Mouse (Mus musculus) stomach, postnatal 0 days (tissue): ENCODE measurements around the gene Ucp2. TPM values are rescaled to one million over a fixed set of nuclear protein-coding genes. Genes with fewer than 3 reads are reported as not detected.

ENCODE experiments used
- ATAC-seq: fragments of 200-750 bp; cut with Nextera tagmentation; 2 replicates; pipeline ENCODE4 v1.8.0; 2017; ENCODE audit not compliant: low FRiP score, low TSS enrichment
- DNase-seq: peaks from one replicate; pipeline ENCODE4 v3.0.0-alpha.2; 2016; ENCODE audit warnings: low spot score
- H3K27ac ChIP-seq: fragments of 300-500 bp; sonication (generic); replicated peaks from 2 replicates; pipeline ENCODE4 v1.5.1; 2014; ENCODE audit warnings: mild to moderate bottlenecking, control low read depth
- H3K27me3 ChIP-seq: fragments of 300-500 bp; sonication (generic); 2 replicates; pipeline ENCODE4 v1.6.1; 2014; ENCODE audit warnings: low read length; ENCODE audit not compliant: control insufficient read depth, insufficient read depth
- H3K36me3 ChIP-seq: fragments of 300-500 bp; sonication (generic); 2 replicates; pipeline ENCODE4 v1.6.1; 2014; ENCODE audit warnings: low read length, mixed read lengths; ENCODE audit not compliant: control insufficient read depth, insufficient read depth
- H3K4me1 ChIP-seq: fragments of 300-500 bp; sonication (generic); replicated peaks from 2 replicates; pipeline ENCODE4 v1.6.1; 2014; ENCODE audit warnings: antibody characterized with exemption; ENCODE audit not compliant: control insufficient read depth, insufficient read depth
- H3K4me2 ChIP-seq: fragments of 300-500 bp; sonication (generic); replicated peaks from 2 replicates; pipeline ENCODE4 v1.6.1; 2014; ENCODE audit warnings: low read depth, mild to moderate bottlenecking, control low read depth, moderate library complexity
- H3K4me3 ChIP-seq: fragments of 300-500 bp; sonication (generic); 2 replicates; pipeline ENCODE4 v1.5.1; 2014; ENCODE audit warnings: low read depth, low read length, control low read depth
- H3K9ac ChIP-seq: fragments of 300-500 bp; sonication (generic); 2 replicates; pipeline ENCODE4 v1.6.1; 2014; ENCODE audit warnings: mild to moderate bottlenecking, low read length, control low read depth, mixed read lengths
- H3K9me3 ChIP-seq: fragments of 300-500 bp; sonication (generic); 2 replicates; pipeline ENCODE4 v1.6.1; 2016; ENCODE audit warnings: low read length; ENCODE audit not compliant: control insufficient read depth
- CTCF ChIP-seq: IDR thresholded peaks from 2 replicates; pipeline ENCODE4 v1.5.1; 2016; ENCODE audit warnings: antibody characterized with exemption, low read depth, mild to moderate bottlenecking, moderate library complexity
- EP300 ChIP-seq: optimal IDR thresholded peaks from 2 replicates; pipeline ENCODE3; 2016; ENCODE audit warnings: antibody characterized with exemption
- WGBS: fragments of 180-500 bp; shearing (Covaris S2); extraction: QIAGEN DNeasy Blood & Tissue Kit; methylation state at CpG from one replicate; pipeline ENCODE4 v1.1.7; 2014; 5-methylcytosine and 5-hydroxymethylcytosine counted together
- polyA plus RNA-seq: library from polyadenylated mRNA; unstranded; fragments of >200 nt; fragmentation: Nextera tagmentation; extraction: Ambion mirVana; gene quantifications from 2 replicates; pipeline ENCODE4 v1.2.1, GENCODE M21; 2015

The Ucp2 gene
- polyA plus RNA-seq, 1 experiment from 2014 or later = 618 TPM

DNA sequence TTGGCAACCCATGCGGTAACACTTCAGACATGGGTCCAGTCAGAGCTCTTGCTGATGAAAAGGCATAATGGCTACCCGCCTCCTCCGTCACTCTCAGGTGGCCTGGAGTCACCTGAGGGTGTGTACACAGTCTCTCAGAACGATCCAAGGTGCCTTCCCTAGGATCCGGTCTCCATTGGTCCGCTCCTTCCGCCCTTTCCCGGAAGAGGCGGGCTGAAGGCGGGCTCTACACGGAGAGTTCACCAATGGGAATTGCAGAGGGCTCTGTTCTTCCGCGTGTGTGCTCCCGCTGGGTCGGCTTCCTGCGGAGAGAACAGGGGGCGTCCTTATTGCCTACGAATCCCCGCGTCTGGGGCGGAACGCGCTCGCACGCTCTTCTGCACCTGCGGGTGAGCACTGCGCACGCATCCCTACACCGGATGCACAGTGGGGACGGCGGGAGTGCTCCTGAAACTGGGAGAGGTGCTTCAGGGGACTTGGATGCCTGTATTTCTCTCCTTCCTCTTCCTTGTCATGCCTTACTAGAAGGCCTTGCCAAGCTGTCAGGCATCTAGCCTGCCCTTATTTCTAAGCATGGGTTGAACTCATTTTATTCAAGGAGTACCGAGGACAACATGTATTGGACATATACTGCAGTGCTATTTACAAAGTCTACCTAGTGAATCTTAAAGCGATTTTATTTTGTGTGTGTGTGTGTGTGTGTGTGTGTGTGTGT, 43.8 kb downstream of the Ucp2 start, which contains the start of gene Coa4:
Gene Coa4, plus strand, starts transcription at position 268 of the 715 bp plus-strand sequence.
- ATAC-seq (peak; percentile 99), DNase-seq (peak; percentile 97)
- TF ChIP-seq EP300 (no peak), CTCF (peak; percentile 41)
- Histone ChIP-seq H3K9me3 (no peaks in the 10 kb centered on the region), H3K4me1 (peaks cover 3% of the 10 kb centered on the region; the same call in 1 of the 2 replicates), H3K27ac (peak within 1 kb of the TSS; percentile 91), H3K4me2 (peak within 1 kb of the TSS; percentile 65), H3K4me3 (peak within 1 kb of the TSS; percentile 70), H3K9ac (peak within 1 kb of the TSS; percentile 80), H3K27me3 (no peaks in the 10 kb centered on the region), H3K36me3 (peaks cover 7% of the 10 kb centered on the region)
- WGBS = under 1% methylated on average over 33 of the region's 33 CpGs

DNA sequence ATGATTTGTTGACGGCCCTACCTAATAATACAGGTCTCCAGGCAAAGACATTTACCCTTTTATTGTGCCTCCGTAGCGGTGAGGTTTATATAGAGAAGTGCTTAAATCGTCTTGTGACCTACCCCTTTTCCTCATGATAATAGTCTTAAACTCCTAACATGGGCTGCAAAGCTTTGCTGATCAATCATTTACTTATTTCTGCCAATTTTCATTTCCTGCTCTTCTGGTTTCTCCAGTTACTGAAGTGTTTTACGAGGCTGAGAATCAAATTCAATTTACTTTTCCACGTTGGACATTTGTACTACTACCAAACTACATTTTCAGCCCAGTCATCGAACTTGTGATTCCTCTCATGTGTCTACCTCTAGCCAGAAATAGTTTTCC, 44.4 kb downstream of the Ucp2 start:
- DNase-seq (no peak), ATAC-seq (peak; percentile 17; the same call in 1 of the 2 replicates)
- Histone ChIP-seq H3K9me3 (no peaks in the 10 kb centered on the region), H3K27me3 (no peaks in the 10 kb centered on the region), H3K4me3 (peak overlapping the region; percentile 70), H3K4me2 (peak overlapping the region; percentile 65), H3K4me1 (peaks cover 3% of the 10 kb centered on the region; the same call in 1 of the 2 replicates), H3K27ac (peak overlapping the region; percentile 91), H3K36me3 (peaks cover 7% of the 10 kb centered on the region), H3K9ac (peak overlapping the region; percentile 80)
- 20% methylated on average over 7 of the region's 7 CpGs for WGBS
- TF ChIP-seq EP300 = no peak
- TF ChIP-seq CTCF = no peak

DNA sequence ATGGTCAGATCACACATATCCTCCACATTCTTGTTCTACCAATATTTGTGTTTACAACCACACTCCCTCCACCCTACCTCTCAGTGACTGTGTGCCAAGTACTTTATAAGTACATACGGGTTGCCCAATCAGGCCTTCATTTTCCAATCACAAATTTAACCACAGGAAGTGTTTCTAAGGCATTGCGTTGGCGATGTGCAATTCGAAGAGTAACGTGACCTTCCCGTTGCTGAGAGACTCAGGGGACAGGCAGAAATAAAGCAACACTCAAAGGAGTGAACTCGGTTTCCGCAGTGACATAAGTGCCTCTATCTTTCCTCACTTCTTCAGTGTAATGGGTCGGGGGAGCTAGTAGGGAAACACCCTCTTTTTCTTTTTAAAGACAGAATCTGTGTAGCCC, 46.4 kb downstream of the Ucp2 start:
- Histone ChIP-seq H3K36me3 (peaks cover 7% of the 10 kb centered on the region), H3K27ac (no peak overlapping the region), H3K4me3 (no peak overlapping the region), H3K4me2 (no peak overlapping the region), H3K4me1 (peaks cover 3% of the 10 kb centered on the region; the same call in 1 of the 2 replicates), H3K27me3 (no peaks in the 10 kb centered on the region), H3K9ac (no peak overlapping the region), H3K9me3 (no peaks in the 10 kb centered on the region)
- ATAC-seq (no peak), DNase-seq (no peak)
- no peak for TF ChIP-seq EP300
- no peak for TF ChIP-seq CTCF
- 93% methylated on average over 9 of the region's 9 CpGs for WGBS

DNA sequence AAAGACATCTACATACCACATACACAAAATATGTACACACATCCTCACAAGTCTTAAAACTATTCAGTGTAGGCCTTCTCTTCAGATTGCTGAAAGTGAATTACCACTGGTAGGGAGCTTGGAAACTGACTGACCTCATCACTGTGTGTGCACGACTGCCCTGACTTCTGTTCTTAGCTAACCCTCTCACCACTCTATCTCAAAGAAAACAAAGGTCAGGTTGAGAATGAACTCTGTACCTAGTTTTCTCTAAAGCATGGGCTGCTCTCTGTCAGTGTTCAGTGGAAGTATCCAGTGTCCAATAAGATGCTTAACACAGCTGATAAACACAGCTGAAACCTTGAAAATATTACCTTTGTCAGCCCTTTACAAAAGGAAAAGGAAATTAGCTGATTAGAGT, 51.3 kb downstream of the Ucp2 start:
- WGBS = 69% methylated on average over 1 of the region's 1 CpGs
- ATAC-seq = peak; percentile 76

DNA sequence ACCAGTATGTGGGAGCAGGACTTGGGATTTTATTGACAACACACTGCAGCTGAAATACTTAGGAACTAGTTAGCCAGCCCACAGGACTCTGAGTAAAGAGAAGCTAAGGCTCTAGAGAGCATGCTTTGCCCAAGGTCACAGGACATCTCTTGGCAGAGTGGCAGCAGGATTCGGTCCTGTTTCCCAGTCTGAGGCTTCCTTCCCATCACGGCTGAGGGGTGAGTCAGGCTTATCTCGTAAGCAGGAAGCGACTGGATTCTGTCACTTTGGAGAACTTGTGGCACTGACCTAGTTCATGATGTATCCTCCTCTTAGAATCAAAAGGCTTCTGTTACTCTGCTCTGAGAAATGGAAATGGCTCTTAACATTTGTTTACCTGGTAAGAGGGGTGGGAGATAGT, 54.5 kb downstream of the Ucp2 start:
- no peak overlapping the region for H3K4me2 ChIP-seq
- H3K4me1 ChIP-seq = no peaks in the 10 kb centered on the region
- H3K9ac ChIP-seq = no peak overlapping the region
- H3K27ac ChIP-seq = no peak overlapping the region
- no peak overlapping the region for H3K4me3 ChIP-seq
- no peaks in the 10 kb centered on the region for H3K27me3 ChIP-seq
- H3K36me3 ChIP-seq = no peaks in the 10 kb centered on the region; the same call in 1 of the 2 replicates
- WGBS = 68% methylated on average over 4 of the region's 4 CpGs
- no peak for TF ChIP-seq EP300
- TF ChIP-seq CTCF = no peak
- H3K9me3 ChIP-seq = no peaks in the 10 kb centered on the region
- no peak for ATAC-seq
- no peak for DNase-seq

More for the DNA sequence above, 51.3 kb downstream of the Ucp2 start:
- TF ChIP-seq CTCF (no peak), EP300 (no peak)
- Histone ChIP-seq H3K4me1 (no peaks in the 10 kb centered on the region), H3K36me3 (peaks cover 2% of the 10 kb centered on the region; the same call in 1 of the 2 replicates), H3K9me3 (no peaks in the 10 kb centered on the region), H3K27ac (no peak overlapping the region), H3K27me3 (no peaks in the 10 kb centered on the region), H3K4me3 (no peak overlapping the region), H3K9ac (no peak overlapping the region), H3K4me2 (no peak overlapping the region)
- DNase-seq = no peak

DNA sequence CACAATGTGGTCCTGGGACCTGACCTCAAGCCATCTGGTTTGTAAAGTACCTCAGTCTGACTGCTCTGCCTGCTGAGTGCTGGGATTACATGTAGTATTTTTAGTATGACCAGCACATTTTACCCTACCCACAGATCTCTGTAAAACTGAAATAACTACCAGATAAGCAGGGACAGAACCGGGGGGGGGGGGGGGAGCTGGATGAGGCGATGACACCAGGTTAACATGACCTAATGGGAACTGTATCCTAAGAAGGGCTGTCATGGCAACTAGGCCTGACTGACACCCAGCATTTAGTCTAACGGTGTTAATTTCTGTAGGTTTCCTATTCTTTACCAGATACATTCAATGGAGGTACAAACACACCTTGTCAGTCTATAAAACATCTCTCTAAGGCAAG, 56.7 kb downstream of the Ucp2 start:
- Histone ChIP-seq H3K36me3 (no peaks in the 10 kb centered on the region; the same call in 1 of the 2 replicates), H3K4me2 (no peak overlapping the region), H3K27ac (no peak overlapping the region), H3K4me1 (no peaks in the 10 kb centered on the region), H3K27me3 (no peaks in the 10 kb centered on the region), H3K9me3 (no peaks in the 10 kb centered on the region), H3K4me3 (no peak overlapping the region), H3K9ac (no peak overlapping the region)
- TF ChIP-seq CTCF (no peak), EP300 (no peak)
- WGBS = 87% methylated on average over 3 of the region's 3 CpGs
- ATAC-seq (no peak), DNase-seq (no peak)
